Mouse (Mus musculus): Measurements from ENCODE around the gene Urod. TPM values are rescaled to one million over a fixed set of nuclear protein-coding genes. Genes with fewer than 3 reads are reported as not detected.

Gene Urod
- polyA plus RNA-seq, 1 experiment, result 100 TPM

DNA sequence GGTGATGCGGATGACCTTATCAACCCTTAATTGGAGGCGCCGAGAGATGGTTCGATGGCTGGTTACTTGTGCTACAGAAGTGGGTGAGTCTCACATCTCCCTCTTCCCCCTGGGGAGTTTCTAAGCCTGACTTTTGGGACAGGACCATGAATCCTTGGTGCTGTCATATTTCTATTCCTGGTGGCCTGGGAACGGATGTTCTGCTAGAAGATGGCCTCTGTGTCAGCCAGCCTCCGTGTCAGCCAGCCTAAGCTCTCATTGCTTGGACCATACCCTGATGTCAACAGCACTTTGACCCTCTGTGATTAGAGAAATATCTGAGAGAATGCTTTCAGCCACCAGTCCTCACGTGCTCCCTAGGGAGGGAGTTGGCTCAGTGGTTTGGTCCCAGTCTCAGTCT is 8.5 kb downstream of the Urod start:
- Histone ChIP-seq H3K27me3 (ENCODE audit: control insufficient read depth, insufficient read depth, low read length) (no peaks in the 10 kb centered on the region), H3K27ac (ENCODE audit: control insufficient read depth, insufficient read depth, low read length) (no peak overlapping the region), H3K4me1 (replicated peaks; ENCODE audit: control insufficient read depth, insufficient read depth, low read length) (no peaks in the 10 kb centered on the region), H3K4me3 (ENCODE audit: control insufficient read depth, insufficient read depth, low read length) (no peak overlapping the region), H3K36me3 (ENCODE audit: control insufficient read depth, insufficient read depth, low read length) (0 out of 2 replicates have a peak, but pooled peaks cover 3% of the 10 kb centered on the region)
- no peak for DNase-seq
- 94% methylated on average over 7 of the region's 7 CpGs for WGBS
- no peak for TF ChIP-seq POLR2A (IDR thresholded peaks at IDR 0.05; ENCODE audit: control insufficient read depth, extremely low read depth, insufficient read depth, low read length, poor library complexity)
- no peak for TF ChIP-seq CTCF (IDR thresholded peaks at IDR 0.05; ENCODE audit: borderline replicate concordance, control insufficient read depth, extremely low read depth, insufficient read depth, low read length, poor library complexity)

DNA sequence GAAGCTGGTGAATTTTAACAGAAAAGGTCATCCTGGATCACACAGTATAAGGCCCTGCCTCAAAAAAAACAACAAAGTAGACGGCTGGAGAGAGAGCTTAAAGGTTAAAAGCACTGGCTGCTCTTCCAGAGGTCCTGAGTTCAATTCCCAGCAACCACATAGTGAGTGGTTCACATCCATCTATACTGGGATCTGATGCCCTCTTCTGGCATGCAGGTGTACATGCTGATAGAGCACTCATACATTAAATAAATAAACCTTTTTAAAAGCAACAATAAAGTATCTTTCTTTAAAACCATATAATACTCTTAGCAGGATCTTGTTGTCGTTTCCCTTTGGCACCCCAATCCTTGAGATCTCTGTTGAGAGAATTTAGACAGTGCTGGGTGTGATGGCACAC is 17.7 kb downstream of the Urod start:
- no peak for DNase-seq
- H3K36me3 ChIP-seq (ENCODE audit: control insufficient read depth, insufficient read depth, low read length), result no peaks in the 10 kb centered on the region
- H3K4me3 ChIP-seq (ENCODE audit: control insufficient read depth, insufficient read depth, low read length), result no peak overlapping the region
- TF ChIP-seq POLR2A (IDR thresholded peaks at IDR 0.05; ENCODE audit: control insufficient read depth, extremely low read depth, insufficient read depth, low read length, poor library complexity) (no peak), CTCF (IDR thresholded peaks at IDR 0.05; ENCODE audit: borderline replicate concordance, control insufficient read depth, extremely low read depth, insufficient read depth, low read length, poor library complexity) (no peak)
- 82% methylated on average over 2 of the region's 2 CpGs for WGBS
- H3K27ac ChIP-seq (ENCODE audit: control insufficient read depth, insufficient read depth, low read length), result no peak overlapping the region
- H3K27me3 ChIP-seq (ENCODE audit: control insufficient read depth, insufficient read depth, low read length), result no peaks in the 10 kb centered on the region
- H3K4me1 ChIP-seq (replicated peaks; ENCODE audit: control insufficient read depth, insufficient read depth, low read length), result no peaks in the 10 kb centered on the region

DNA sequence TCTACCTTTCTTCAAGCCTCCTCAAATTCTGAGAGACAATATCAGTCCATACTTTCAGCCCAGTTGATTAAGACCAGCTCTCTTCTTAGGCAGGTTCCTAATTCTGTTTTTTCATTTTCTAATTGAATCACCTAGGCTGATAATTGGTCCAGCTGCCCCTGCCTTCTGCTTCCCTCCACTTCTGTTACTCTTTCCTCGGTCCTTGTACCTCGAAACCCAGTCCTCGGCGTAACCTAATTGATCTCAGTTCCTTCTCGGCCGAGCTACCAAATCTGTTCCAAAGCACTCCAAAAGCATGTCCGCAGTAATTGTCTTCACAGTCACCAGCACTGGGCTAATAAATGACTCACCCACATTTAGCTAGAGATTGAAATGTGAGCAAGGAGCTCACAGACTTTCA is 39.3 kb downstream of the Urod start:
- no peak for TF ChIP-seq POLR2A (IDR thresholded peaks at IDR 0.05; ENCODE audit: control insufficient read depth, extremely low read depth, insufficient read depth, low read length, poor library complexity)
- TF ChIP-seq CTCF (IDR thresholded peaks at IDR 0.05; ENCODE audit: borderline replicate concordance, control insufficient read depth, extremely low read depth, insufficient read depth, low read length, poor library complexity), result no peak
- Histone ChIP-seq H3K4me3 (ENCODE audit: control insufficient read depth, insufficient read depth, low read length) (no peak overlapping the region), H3K4me1 (replicated peaks; ENCODE audit: control insufficient read depth, insufficient read depth, low read length) (no peaks in the 10 kb centered on the region), H3K27ac (ENCODE audit: control insufficient read depth, insufficient read depth, low read length) (no peak overlapping the region), H3K36me3 (ENCODE audit: control insufficient read depth, insufficient read depth, low read length) (no peaks in the 10 kb centered on the region), H3K27me3 (ENCODE audit: control insufficient read depth, insufficient read depth, low read length) (no peaks in the 10 kb centered on the region)
- DNase-seq, result no peak
- 93% methylated on average over 7 of the region's 7 CpGs for WGBS

DNA sequence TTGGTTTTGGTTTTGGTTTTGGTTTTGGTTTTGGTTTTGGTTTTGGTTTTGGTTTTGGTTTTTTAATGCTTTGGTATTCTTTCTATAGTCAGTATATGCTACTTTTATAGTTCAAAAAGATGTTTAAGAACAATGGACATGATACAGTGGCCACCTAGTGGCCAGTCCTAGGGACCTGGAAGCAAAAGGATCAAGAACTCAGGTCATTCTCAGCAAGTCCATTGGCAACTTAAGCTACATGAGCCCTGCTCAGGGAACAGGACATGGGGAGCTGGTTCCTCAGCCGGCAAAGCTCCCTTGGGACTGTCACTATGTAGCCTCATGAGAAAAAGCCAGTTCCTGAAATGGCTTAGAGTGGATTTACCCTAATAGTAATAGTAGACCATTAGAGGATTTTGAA is 42.6 kb downstream of the Urod start:
- DNase-seq, result no peak
- WGBS, result 68% methylated on average over 1 of the region's 1 CpGs

DNA sequence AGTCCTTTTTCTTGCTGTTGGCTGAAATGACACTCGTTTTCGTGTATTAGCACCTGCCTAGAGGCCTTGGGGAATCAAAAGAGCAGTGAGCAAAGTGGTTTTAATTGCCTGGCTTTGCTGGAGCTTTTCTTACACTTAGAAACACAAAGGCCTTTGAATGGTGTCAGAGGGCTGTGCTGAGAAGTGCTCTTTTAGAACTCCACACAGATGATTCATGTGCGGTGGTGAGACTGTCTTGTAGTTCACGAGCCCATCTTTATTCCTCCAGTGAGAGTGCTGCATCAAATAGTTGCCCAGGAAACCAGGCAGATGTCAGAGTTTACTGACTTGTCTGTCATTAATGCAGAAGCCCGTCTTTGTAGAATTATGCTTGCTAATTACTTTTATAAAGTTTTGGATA is 50.2 kb downstream of the Urod start:
- Histone ChIP-seq H3K27me3 (ENCODE audit: control insufficient read depth, insufficient read depth, low read length) (no peaks in the 10 kb centered on the region; the same call in 1 of the 2 replicates), H3K36me3 (ENCODE audit: control insufficient read depth, insufficient read depth, low read length) (no peaks in the 10 kb centered on the region), H3K4me1 (replicated peaks; ENCODE audit: control insufficient read depth, insufficient read depth, low read length) (no peaks in the 10 kb centered on the region), H3K4me3 (ENCODE audit: control insufficient read depth, insufficient read depth, low read length) (no peak overlapping the region), H3K27ac (ENCODE audit: control insufficient read depth, insufficient read depth, low read length) (no peak overlapping the region)
- TF ChIP-seq POLR2A (IDR thresholded peaks at IDR 0.05; ENCODE audit: control insufficient read depth, extremely low read depth, insufficient read depth, low read length, poor library complexity) (no peak), CTCF (IDR thresholded peaks at IDR 0.05; ENCODE audit: borderline replicate concordance, control insufficient read depth, extremely low read depth, insufficient read depth, low read length, poor library complexity) (no peak)
- WGBS, result 80% methylated on average over 5 of the region's 5 CpGs
- no peak for DNase-seq

More for the DNA sequence above, 42.6 kb downstream of the Urod start:
- Histone ChIP-seq H3K4me1 (replicated peaks; ENCODE audit: control insufficient read depth, insufficient read depth, low read length) (no peaks in the 10 kb centered on the region), H3K4me3 (ENCODE audit: control insufficient read depth, insufficient read depth, low read length) (no peak overlapping the region), H3K27me3 (ENCODE audit: control insufficient read depth, insufficient read depth, low read length) (no peaks in the 10 kb centered on the region; the same call in 1 of the 2 replicates), H3K36me3 (ENCODE audit: control insufficient read depth, insufficient read depth, low read length) (no peaks in the 10 kb centered on the region), H3K27ac (ENCODE audit: control insufficient read depth, insufficient read depth, low read length) (no peak overlapping the region)
- TF ChIP-seq CTCF (IDR thresholded peaks at IDR 0.05; ENCODE audit: borderline replicate concordance, control insufficient read depth, extremely low read depth, insufficient read depth, low read length, poor library complexity) (no peak), POLR2A (IDR thresholded peaks at IDR 0.05; ENCODE audit: control insufficient read depth, extremely low read depth, insufficient read depth, low read length, poor library complexity) (no peak)

DNA sequence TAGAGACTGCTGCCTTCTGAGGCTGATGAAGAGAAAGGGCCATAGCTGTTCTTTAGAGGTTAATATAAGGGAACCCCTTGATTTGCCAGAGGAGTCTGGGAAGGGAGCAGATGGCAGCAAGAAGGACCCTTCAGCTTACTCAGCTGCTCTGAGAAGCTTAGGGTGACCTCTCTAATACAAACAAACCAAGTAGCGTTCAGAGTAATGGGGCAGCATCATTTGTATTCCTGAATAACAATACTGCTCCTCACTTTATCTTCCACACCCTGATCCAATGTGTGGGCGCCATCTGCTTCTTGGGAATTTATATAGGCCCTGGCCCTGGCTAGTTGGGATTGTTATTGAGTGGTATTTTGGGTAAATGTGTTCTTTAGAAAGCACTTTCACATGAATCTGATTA is 51.5 kb downstream of the Urod start:
- H3K27ac ChIP-seq (ENCODE audit: control insufficient read depth, insufficient read depth, low read length), result no peak overlapping the region
- DNase-seq, result no peak
- no peaks in the 10 kb centered on the region for H3K4me1 ChIP-seq (replicated peaks; ENCODE audit: control insufficient read depth, insufficient read depth, low read length)
- H3K36me3 ChIP-seq (ENCODE audit: control insufficient read depth, insufficient read depth, low read length), result no peaks in the 10 kb centered on the region
- no peaks in the 10 kb centered on the region; the same call in 1 of the 2 replicates for H3K27me3 ChIP-seq (ENCODE audit: control insufficient read depth, insufficient read depth, low read length)
- 88% methylated on average over 2 of the region's 2 CpGs for WGBS
- TF ChIP-seq CTCF (IDR thresholded peaks at IDR 0.05; ENCODE audit: borderline replicate concordance, control insufficient read depth, extremely low read depth, insufficient read depth, low read length, poor library complexity), result no peak
- TF ChIP-seq POLR2A (IDR thresholded peaks at IDR 0.05; ENCODE audit: control insufficient read depth, extremely low read depth, insufficient read depth, low read length, poor library complexity), result no peak
- no peak overlapping the region for H3K4me3 ChIP-seq (ENCODE audit: control insufficient read depth, insufficient read depth, low read length)

Other genes starting within 250 kb of the Urod start
- 42.8 and 44.8 TPM in 2 replicates for gene Toe1, start 186.8 kb downstream of the Urod start, polyA plus RNA-seq (2012; rRNA removed)
- gene Mutyh, start 186.7 kb downstream of the Urod start, polyA plus RNA-seq (2012; rRNA removed), result 31.6 and 32.0 TPM in 2 replicates
- 0.58 and 0.73 TPM in 2 replicates for gene Hpdl, start 172.7 kb downstream of the Urod start, polyA plus RNA-seq (2012; rRNA removed)
- gene Zswim5, start 117.0 kb downstream of the Urod start, polyA plus RNA-seq (2012; rRNA removed), result 0.20 and 0.22 TPM in 2 replicates
- 104 and 113 TPM in 2 replicates for gene Hectd3, start 904 bp upstream of the Urod start, polyA plus RNA-seq (2012; rRNA removed)
- 5.4 and 6.1 TPM in 2 replicates for gene Eif2b3, start 25.0 kb upstream of the Urod start, polyA plus RNA-seq (2012; rRNA removed)
- gene Ptch2, start 101.7 kb upstream of the Urod start, polyA plus RNA-seq (2012; rRNA removed), result 0.89 and 0.92 TPM in 2 replicates
- gene Btbd19, start 131.3 kb upstream of the Urod start, polyA plus RNA-seq (2012; rRNA removed), result 18.6 and 20.3 TPM in 2 replicates
- gene Tctex1d4, start 132.4 kb upstream of the Urod start, polyA plus RNA-seq (2012; rRNA removed), result 1.1 and 2.0 TPM in 2 replicates
- 18.0 and 21.4 TPM in 2 replicates for gene Plk3, start 139.6 kb upstream of the Urod start, polyA plus RNA-seq (2012; rRNA removed)
- gene Rps8, start 161.8 kb upstream of the Urod start, polyA plus RNA-seq (2012; rRNA removed), result 698 and 732 TPM in 2 replicates
- gene Kif2c, start 188.2 kb upstream of the Urod start, polyA plus RNA-seq (2012; rRNA removed), result 16.5 and 21.8 TPM in 2 replicates

All from thymus, adult 2 months (tissue).